Mouse (Mus musculus): ENCODE measurements around the gene Arid1a. TPM values are rescaled to one million over a fixed set of nuclear protein-coding genes. Genes with fewer than 3 reads are reported as not detected.
"Not testable (repeated sequence)": the region's sequence is repeated elsewhere in the genome, so short reads cannot be mapped to it uniquely, and the experiment has no call there.

The Arid1a gene
- polyA plus RNA-seq, 1 experiment = 26.3 TPM

GRCm38 (mm10) chr4:133651986-133652385 is 104.6 kb downstream of the Arid1a start:
- no peak for DNase-seq (ENCODE audit: low spot score)

- DNase-seq (ENCODE audit: low spot score) = no peak
Observed at GRCm38 (mm10) chr4:133651445-133651844, 105.1 kb downstream of the Arid1a start.

GRCm38 (mm10) chr4:133649989-133650699 is 106.4 kb downstream of the Arid1a start, which contains the start of gene Zdhhc18:
Gene Zdhhc18 (minus strand): TSS chr4:133650154.
- no peak for DNase-seq (ENCODE audit: low spot score)

DNA sequence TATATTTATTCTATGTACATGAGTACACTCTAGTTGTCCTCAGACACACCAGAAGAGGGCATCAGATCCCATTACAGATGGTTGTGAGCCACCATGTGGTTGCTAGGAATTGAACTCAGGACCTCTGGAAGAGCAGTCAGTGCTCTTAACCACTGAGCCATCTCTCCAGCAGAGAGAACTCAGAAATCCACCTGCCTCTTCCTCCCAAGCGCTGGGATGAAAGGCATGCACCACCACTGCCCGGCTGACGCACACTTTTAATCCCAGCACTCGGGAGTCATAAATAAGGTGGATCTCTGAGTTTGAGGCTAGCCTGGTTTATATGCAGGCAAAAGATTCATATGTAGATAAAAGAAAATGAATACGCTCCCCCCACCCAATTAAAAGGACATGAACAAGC is 107.1 kb downstream of the Arid1a start:
- DNase-seq (ENCODE audit: low spot score) = not testable (repeated sequence)

DNA sequence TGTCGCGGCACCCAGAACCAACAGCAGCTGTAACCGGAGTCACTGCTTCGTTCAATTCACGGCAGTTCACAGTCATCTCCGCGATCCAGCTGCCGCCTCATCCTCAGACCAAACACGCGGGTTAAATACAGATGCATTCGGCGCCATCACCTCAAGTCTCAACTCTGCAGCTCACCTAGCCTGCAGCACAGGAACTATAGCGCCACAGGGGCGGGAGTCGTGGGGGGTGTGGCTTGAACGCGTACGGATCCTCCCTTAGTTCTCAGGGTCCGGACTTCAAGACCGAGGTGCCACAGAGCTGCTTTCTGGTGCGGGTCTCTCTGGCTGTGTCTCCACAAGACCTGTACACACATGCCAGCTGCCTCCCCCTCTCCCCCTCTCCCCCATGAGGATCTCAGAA is 110.9 kb downstream of the Arid1a start:
- no peak for DNase-seq (ENCODE audit: low spot score)

- no peak for DNase-seq (ENCODE audit: low spot score)
Observed at GRCm38 (mm10) chr4:133645195-133645594, 111.4 kb downstream of the Arid1a start.

DNA sequence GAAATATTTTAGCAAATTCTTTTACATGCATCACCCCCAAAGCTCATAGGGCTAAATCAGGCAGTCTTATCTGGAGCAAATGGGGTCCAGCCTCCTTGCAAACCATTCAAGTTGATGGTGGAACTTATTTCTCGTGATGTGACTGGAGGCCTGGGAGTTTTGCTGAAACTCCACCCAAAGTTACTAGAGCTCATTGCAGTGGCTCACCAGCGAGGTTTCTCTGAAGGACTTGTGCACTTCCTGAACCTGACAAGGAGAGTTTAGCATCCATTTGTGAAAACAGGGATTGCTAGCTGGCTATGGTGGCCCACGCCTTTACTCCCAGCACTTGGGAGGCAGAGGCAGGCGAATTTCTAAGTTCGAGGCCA is 122.5 kb downstream of the Arid1a start:
- DNase-seq (ENCODE audit: low spot score) = no peak

DNA sequence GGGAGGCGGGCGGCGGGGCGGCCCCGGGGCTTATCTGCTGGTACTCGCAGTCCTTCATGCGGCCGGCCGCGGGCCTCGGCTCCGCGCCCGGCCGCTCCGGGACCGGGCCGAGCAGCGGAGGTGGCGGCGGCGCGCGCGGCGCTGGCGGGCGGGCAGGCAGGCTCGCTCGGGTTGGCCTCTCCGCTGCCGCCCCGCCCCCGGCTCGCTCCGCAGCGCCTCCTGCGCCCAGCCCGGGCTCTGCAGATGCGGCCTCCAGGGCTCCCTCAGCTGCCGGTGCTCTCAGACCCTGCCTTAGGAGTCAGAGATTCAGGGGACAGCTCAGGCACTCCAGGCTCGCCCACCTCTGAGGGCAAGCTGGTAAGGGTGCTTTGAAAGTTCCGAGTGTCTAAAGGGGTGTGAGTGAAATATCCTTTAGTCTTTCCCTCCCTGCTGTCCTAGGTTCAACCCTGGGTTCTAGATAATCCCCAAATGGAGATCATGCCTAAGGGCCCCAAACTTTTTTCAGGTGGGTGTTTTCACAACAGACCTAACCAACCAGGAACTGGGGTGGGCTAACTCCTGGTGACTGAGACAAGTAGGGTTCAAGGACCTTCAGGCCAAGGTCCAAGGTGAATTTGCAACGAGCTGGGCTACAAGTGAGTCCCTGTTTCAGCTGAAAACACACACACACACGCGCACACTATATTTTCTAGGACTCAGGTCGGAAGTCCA is 123.1 kb downstream of the Arid1a start:
- DNase-seq (ENCODE audit: low spot score) = peak; percentile 88

- DNase-seq (ENCODE audit: low spot score) = peak; percentile 54
Observed at GRCm38 (mm10) chr4:133632483-133633327, 123.9 kb downstream of the Arid1a start.

DNA sequence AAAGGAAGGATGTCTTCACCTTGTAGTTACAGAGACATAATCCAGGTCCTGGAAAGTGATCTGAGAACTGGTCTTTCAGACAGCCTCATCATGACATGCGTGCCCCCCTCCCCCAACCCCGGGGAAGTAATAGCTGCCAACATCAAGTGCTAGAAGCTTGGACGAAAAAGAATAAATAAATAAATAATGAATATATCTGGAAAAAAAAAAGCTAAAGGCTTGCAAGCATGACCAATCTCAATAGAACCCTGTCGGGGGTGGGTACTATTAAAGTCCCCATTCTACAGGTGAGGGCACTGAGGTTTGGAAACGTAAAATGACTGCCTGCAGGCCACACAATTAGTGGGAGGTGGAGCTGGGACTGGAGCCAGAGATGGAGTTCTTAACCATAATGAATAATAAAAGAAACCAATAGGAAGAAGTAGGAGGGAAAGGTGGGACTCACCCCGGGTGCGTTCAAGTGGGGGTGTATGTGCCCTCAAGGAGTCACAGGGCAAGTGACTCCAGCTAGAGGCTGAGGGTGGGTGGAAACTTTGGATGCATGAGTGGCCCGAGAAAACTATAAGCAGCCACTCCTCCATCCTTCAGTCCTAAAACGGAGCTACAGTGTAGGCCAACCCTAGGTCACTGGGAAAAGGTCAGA is 124.7 kb downstream of the Arid1a start:
- no peak for DNase-seq (ENCODE audit: low spot score)

GRCm38 (mm10) chr4:133631071-133631768 is 125.3 kb downstream of the Arid1a start:
- DNase-seq (ENCODE audit: low spot score) = no peak

DNA sequence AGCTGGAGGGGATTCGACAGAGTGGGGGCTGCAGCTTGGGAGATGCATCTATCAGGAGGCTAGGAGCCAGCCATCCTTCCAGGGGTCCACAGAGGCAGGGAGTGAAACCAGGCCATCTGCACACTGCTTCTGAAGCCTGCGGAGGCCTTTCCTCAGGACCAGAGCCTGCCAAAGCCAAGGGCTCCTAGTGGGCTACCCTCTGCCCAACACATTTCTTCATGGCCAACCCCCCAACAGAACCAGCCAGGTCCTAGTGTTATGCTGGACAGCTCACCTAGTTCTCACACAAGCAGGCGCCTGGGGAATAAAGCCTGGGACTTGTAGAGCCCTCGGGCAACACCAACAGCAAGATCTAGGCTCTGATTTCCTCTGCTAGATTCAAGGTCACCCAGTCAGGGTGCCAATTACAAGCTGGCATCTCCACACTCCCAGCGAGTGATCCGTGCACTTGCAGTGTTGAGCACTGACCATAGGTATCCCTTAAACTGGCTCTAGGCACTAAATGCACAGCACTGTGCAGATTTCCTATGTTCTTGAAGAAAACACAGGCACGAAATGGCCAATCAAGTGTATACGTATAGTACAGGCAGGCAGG is 126.1 kb downstream of the Arid1a start:
- no peak for DNase-seq (ENCODE audit: low spot score)

- no peak for DNase-seq (ENCODE audit: low spot score)
Observed at GRCm38 (mm10) chr4:133629191-133629590, 127.4 kb downstream of the Arid1a start.

Other genes starting within 250 kb of the Arid1a start
- gene Kdf1, start 237.8 kb downstream of the Arid1a start, polyA plus RNA-seq (2012; rRNA removed) = 7.6 and 10.0 TPM in 2 replicates
- gene Nudc, start 210.8 kb downstream of the Arid1a start, polyA plus RNA-seq (2012; rRNA removed) = 107 and 117 TPM in 2 replicates
- gene Nr0b2, start 203.4 kb downstream of the Arid1a start, polyA plus RNA-seq (2012; rRNA removed) = not detected in 2 replicates
- 4.5 and 4.6 TPM in 2 replicates for gene Gpatch3, start 182.0 kb downstream of the Arid1a start, polyA plus RNA-seq (2012; rRNA removed)
- gene Gpn2, start 172.4 kb downstream of the Arid1a start, polyA plus RNA-seq (2012; rRNA removed) = 20.5 and 25.2 TPM in 2 replicates
- gene Sfn, start 154.6 kb downstream of the Arid1a start, polyA plus RNA-seq (2012; rRNA removed) = 218 and 326 TPM in 2 replicates
- 17.8 and 19.7 TPM in 2 replicates for gene Zdhhc18, start 106.6 kb downstream of the Arid1a start, polyA plus RNA-seq (2012; rRNA removed)
- gene Pigv, start 84.1 kb downstream of the Arid1a start, polyA plus RNA-seq (2012; rRNA removed) = 17.1 and 19.4 TPM in 2 replicates
- gene Rps6ka1, start 131.0 kb upstream of the Arid1a start, polyA plus RNA-seq (2012; rRNA removed) = 15.9 and 17.9 TPM in 2 replicates
- gene Hmgn2, start 211.9 kb upstream of the Arid1a start, polyA plus RNA-seq (2012; rRNA removed) = 131 and 148 TPM in 2 replicates
- 35.0 and 35.6 TPM in 2 replicates for gene Dhdds, start 244.1 kb upstream of the Arid1a start, polyA plus RNA-seq (2012; rRNA removed)

All from urinary bladder, adult 2 months (tissue).